Comparison of ENCODE assay signal across 8 mouse cellular contexts in genomic region chr5:135877831-135878231, GRCm38 (mm10). TPM values are rescaled to one million over a fixed set of nuclear protein-coding genes. Genes with fewer than 3 reads are reported as not detected.
DNase-seq lines count a peak whose midpoint lies in the region; ATAC-seq and TF ChIP-seq lines count a peak whose summit lies in the region.

No protein-coding gene starts in this region.

- no peaks in the 10 kb centered on the region for H3K36me3 ChIP-seq in forebrain, embryonic 14.5 days (ENCODE audit: control insufficient read depth, insufficient read depth, low read length)
- no peaks in the 10 kb centered on the region for H3K36me3 ChIP-seq in hindbrain, embryonic 11.5 days (ENCODE audit: control insufficient read depth, insufficient read depth, low read length)
- H3K36me3 ChIP-seq in limb, embryonic 13.5 days = no peaks in the 10 kb centered on the region
- H3K36me3 ChIP-seq in midbrain, embryonic 13.5 days = peaks cover 6% of the 10 kb centered on the region

- ATAC-seq in forebrain, embryonic 14.5 days = peak; percentile 57
- ATAC-seq in hindbrain, embryonic 11.5 days (ENCODE audit: low FRiP score) = no peak
- ATAC-seq in limb, embryonic 13.5 days (ENCODE audit: low FRiP score, low read depth) = no peak
- peak; percentile 50; the same call in 1 of the 2 replicates for ATAC-seq in midbrain, embryonic 13.5 days

- H3K4me2 ChIP-seq in forebrain, embryonic 14.5 days (ENCODE audit: low read length) = peak overlapping the region; percentile 47
- H3K4me2 ChIP-seq in hindbrain, embryonic 11.5 days (replicated peaks; ENCODE audit: low read depth, low read length) = peak overlapping the region; percentile 26
- peak overlapping the region; percentile 66 for H3K4me2 ChIP-seq in limb, embryonic 13.5 days (replicated peaks)
- H3K4me2 ChIP-seq in midbrain, embryonic 13.5 days (replicated peaks) = peak overlapping the region; percentile 55

- 0 out of 2 replicates have a peak, but pooled peaks cover 5% of the 10 kb centered on the region for H3K27me3 ChIP-seq in forebrain, embryonic 14.5 days (replicated peaks; ENCODE audit: control insufficient read depth, insufficient read depth, low read length)
- peaks cover 2% of the 10 kb centered on the region; the same call in 1 of the 2 replicates for H3K27me3 ChIP-seq in hindbrain, embryonic 11.5 days (ENCODE audit: control insufficient read depth, insufficient read depth, low read length)
- peaks cover 24% of the 10 kb centered on the region for H3K27me3 ChIP-seq in limb, embryonic 13.5 days
- peaks cover 7% of the 10 kb centered on the region; the same call in 1 of the 2 replicates for H3K27me3 ChIP-seq in midbrain, embryonic 13.5 days

- peak overlapping the region; percentile 38 for H3K9ac ChIP-seq in forebrain, embryonic 14.5 days (ENCODE audit: low read length)
- H3K9ac ChIP-seq in hindbrain, embryonic 11.5 days (ENCODE audit: low read depth, low read length) = no peak overlapping the region
- H3K9ac ChIP-seq in limb, embryonic 13.5 days = peak overlapping the region; percentile 62
- H3K9ac ChIP-seq in midbrain, embryonic 13.5 days (replicated peaks) = peak overlapping the region; percentile 44

- H3K4me3 ChIP-seq in left cerebral cortex, adult 2 months = peak overlapping the region; percentile 30
- peak overlapping the region; percentile 37 for H3K4me3 ChIP-seq in bone marrow macrophage, adult 2 months (ENCODE audit: insufficient read depth, low read length)
- H3K4me3 ChIP-seq in forebrain, embryonic 14.5 days (ENCODE audit: low read depth, low read length) = peak overlapping the region; percentile 26
- H3K4me3 ChIP-seq in hindbrain, embryonic 11.5 days (ENCODE audit: low read depth, low read length) = peak overlapping the region; percentile 1; the same call in 1 of the 2 replicates
- H3K4me3 ChIP-seq in limb, embryonic 13.5 days = peak overlapping the region; percentile 45
- H3K4me3 ChIP-seq in midbrain, embryonic 13.5 days (replicated peaks) = peak overlapping the region; percentile 32

- TF ChIP-seq CTCF in left cerebral cortex, adult 2 months (IDR thresholded peaks at IDR 0.05) = peak; percentile 69
- peak; percentile 69 for TF ChIP-seq CTCF in bone marrow macrophage, adult 2 months (IDR thresholded peaks at IDR 0.05; ENCODE audit: low read depth, low read length)

- DNase-seq in left cerebral cortex, adult 2 months (ENCODE audit: extremely low spot score in 1 of 2, low spot score in 2 of 2) = peak in 1 of 2 experiments; percentile 48
- no peak for DNase-seq in left cerebral cortex, adult 11 months (ENCODE audit: low spot score)
- peak; percentile 90 for DNase-seq in forebrain, embryonic 14.5 days (ENCODE audit: low spot score)
- DNase-seq in hindbrain, embryonic 11.5 days (ENCODE audit: low spot score) = peak; percentile 78
- peak; percentile 26 for DNase-seq in thymus, postnatal 25 days

- peak overlapping the region; percentile 45; the same call in 1 of the 2 replicates for H3K27ac ChIP-seq in left cerebral cortex, adult 2 months
- H3K27ac ChIP-seq in bone marrow macrophage, adult 2 months (ENCODE audit: insufficient read depth, low read depth, low read length) = no peak overlapping the region
- no peak overlapping the region for H3K27ac ChIP-seq in forebrain, embryonic 14.5 days (ENCODE audit: low read depth, low read length)
- H3K27ac ChIP-seq in hindbrain, embryonic 11.5 days (ENCODE audit: low read depth, low read length) = no peak overlapping the region
- H3K27ac ChIP-seq in limb, embryonic 13.5 days = no peak overlapping the region
- no peak overlapping the region for H3K27ac ChIP-seq in midbrain, embryonic 13.5 days

- TF ChIP-seq POLR2A in bone marrow macrophage, adult 2 months (IDR thresholded peaks at IDR 0.05; ENCODE audit: borderline replicate concordance, low read depth, low read length) = no peak

- WGBS in forebrain, embryonic 14.5 days = 1% methylated on average over 16 of the region's 16 CpGs
- WGBS in hindbrain, embryonic 11.5 days = 1% methylated on average over 16 of the region's 16 CpGs
- 2% methylated on average over 16 of the region's 16 CpGs for whole genome bisulfite sequencing in limb, embryonic 13.5 days
- WGBS in midbrain, embryonic 13.5 days = 2% methylated on average over 16 of the region's 16 CpGs

- H3K4me1 ChIP-seq in bone marrow macrophage, adult 2 months (ENCODE audit: control insufficient read depth, insufficient read depth, low read length) = peaks cover 18% of the 10 kb centered on the region
- H3K4me1 ChIP-seq in forebrain, embryonic 14.5 days (ENCODE audit: control insufficient read depth, insufficient read depth, low read length) = peaks cover 15% of the 10 kb centered on the region
- no peaks in the 10 kb centered on the region for H3K4me1 ChIP-seq in hindbrain, embryonic 11.5 days (replicated peaks; ENCODE audit: control insufficient read depth, insufficient read depth, low read length)
- H3K4me1 ChIP-seq in limb, embryonic 13.5 days = peaks cover 17% of the 10 kb centered on the region
- H3K4me1 ChIP-seq in midbrain, embryonic 13.5 days (replicated peaks) = peaks cover 20% of the 10 kb centered on the region

- intact Hi-C loops in left cerebral cortex, adult 2 months (cut with DNase I) = loop anchor here (5.0 kb wide), 1 partner anchor 184 kb away; no protein-coding TSS in a partner anchor

- no peaks in the 10 kb centered on the region for H3K9me3 ChIP-seq in forebrain, embryonic 14.5 days (replicated peaks; ENCODE audit: control insufficient read depth, low read length)
- H3K9me3 ChIP-seq in hindbrain, embryonic 11.5 days (ENCODE audit: control insufficient read depth, low read length) = no peaks in the 10 kb centered on the region
- H3K9me3 ChIP-seq in limb, embryonic 13.5 days = no peaks in the 10 kb centered on the region
- no peaks in the 10 kb centered on the region for H3K9me3 ChIP-seq in midbrain, embryonic 13.5 days

RNA-seq across cellular contexts. Expression of gene Hspb1, which starts 9.9 kb away (rescaled TPM):
- 10 to 100 TPM; 19.2 to 19.3 TPM for total RNA-seq in left cerebral cortex, adult 2 months (2021)
- polyA plus RNA-seq in bone marrow macrophage, adult 2 months (2012; ENCODE audit: insufficient read depth, insufficient read length, missing spikeins) = 0.80 and 1.8 TPM in 2 replicates
- polyA plus RNA-seq in forebrain, embryonic 14.5 days (2014; fragmentation: Nextera tagmentation; extraction: Ambion mirVana) = 6.6 and 8.1 TPM in 2 replicates
- 16.6 and 26.1 TPM in 2 replicates for polyA plus RNA-seq in hindbrain, embryonic 11.5 days (2014; fragmentation: Nextera tagmentation; extraction: Ambion mirVana)
- 134 and 150 TPM in 2 replicates for polyA plus RNA-seq in limb, embryonic 13.5 days (2015; fragmentation: Nextera tagmentation; extraction: Ambion mirVana)
- 6.8 and 7.1 TPM in 2 replicates for polyA plus RNA-seq in midbrain, embryonic 13.5 days (2015; fragmentation: Nextera tagmentation; extraction: Ambion mirVana)

RNA-seq across cellular contexts. Expression of gene Ywhag, which starts 56.6 kb away (rescaled TPM):
- total RNA-seq in left cerebral cortex, adult 2 months (2021) = 1,000 to 10,000 TPM; 1,191 to 1,224 TPM
- 151 and 157 TPM in 2 replicates for polyA plus RNA-seq in bone marrow macrophage, adult 2 months (2012; ENCODE audit: insufficient read depth, insufficient read length, missing spikeins)
- 361 and 450 TPM in 2 replicates for polyA plus RNA-seq in forebrain, embryonic 14.5 days (2014; fragmentation: Nextera tagmentation; extraction: Ambion mirVana)
- 204 and 208 TPM in 2 replicates for polyA plus RNA-seq in hindbrain, embryonic 11.5 days (2014; fragmentation: Nextera tagmentation; extraction: Ambion mirVana)
- polyA plus RNA-seq in limb, embryonic 13.5 days (2015; fragmentation: Nextera tagmentation; extraction: Ambion mirVana) = 155 and 168 TPM in 2 replicates
- polyA plus RNA-seq in midbrain, embryonic 13.5 days (2015; fragmentation: Nextera tagmentation; extraction: Ambion mirVana) = 627 and 632 TPM in 2 replicates

Comparison
In these comparisons a context has a peak if more than half of its experiments do, and no peak if none do; other contexts are left out.
1. ATAC-seq: peak in forebrain, embryonic 14.5 days (single experiment) and midbrain, embryonic 13.5 days (single experiment); none in hindbrain, embryonic 11.5 days (single experiment) and limb, embryonic 13.5 days (single experiment).
2. Peak in every context shown above with its lines, with median percentiles within 50 percentile points of each other: H3K4me3 ChIP-seq and H3K4me2 ChIP-seq.